Mouse (Mus musculus) liver, embryonic 12.5 days (tissue): ENCODE measurements around the gene Edem1. TPM values are rescaled to one million over a fixed set of nuclear protein-coding genes. Genes with fewer than 3 reads are reported as not detected.

Experiments
- polyA plus RNA-seq: library from polyadenylated mRNA; unstranded; fragments of >200 nt; fragmentation: Nextera tagmentation; extraction: Ambion mirVana; gene quantifications from 2 replicates; pipeline ENCODE4 v1.2.1, GENCODE M21; 2016

Gene Edem1
- polyA plus RNA-seq, 1 experiment from 2014 or later = 30.8 TPM

Other genes with a start within 250 kb of the Edem1 start
- 4.0 and 6.1 TPM in 2 replicates for gene Bhlhe40, start 168.0 kb upstream of the Edem1 start, polyA plus RNA-seq
- 48.1 and 49.1 TPM in 2 replicates for gene Arl8b, start 45.5 kb upstream of the Edem1 start, polyA plus RNA-seq